Mouse (Mus musculus) erythroblast, embryonic 14.5 days (primary cell): ENCODE measurements at regions not wholly inside any gene's neighbourhood (a gene's known extent, or its start where the extent isn't known, plus 50 kb on each side); places are given as distances from the start of the nearest gene placed in this dataset.

Source experiments
- GATA1 ChIP-seq: IDR thresholded peaks from 2 replicates; pipeline ENCODE4 v1.6.1; 2012; ENCODE audit warnings: low read length, inconsistent platforms, mixed read lengths
- TAL1 ChIP-seq: IDR thresholded peaks from 3 replicates; pipeline ENCODE4 v1.6.1; 2012; ENCODE audit warnings: low read length, inconsistent platforms, mixed read lengths

GRCm38 (mm10) chr6:117283616-117284015 is 115.3 kb downstream of the Cxcl12 start:
- TF ChIP-seq TAL1, result no peak
- TF ChIP-seq GATA1, result no peak
